Mouse (Mus musculus): ENCODE measurements around the gene Ckap2l.

Gene Ckap2l

DNA sequence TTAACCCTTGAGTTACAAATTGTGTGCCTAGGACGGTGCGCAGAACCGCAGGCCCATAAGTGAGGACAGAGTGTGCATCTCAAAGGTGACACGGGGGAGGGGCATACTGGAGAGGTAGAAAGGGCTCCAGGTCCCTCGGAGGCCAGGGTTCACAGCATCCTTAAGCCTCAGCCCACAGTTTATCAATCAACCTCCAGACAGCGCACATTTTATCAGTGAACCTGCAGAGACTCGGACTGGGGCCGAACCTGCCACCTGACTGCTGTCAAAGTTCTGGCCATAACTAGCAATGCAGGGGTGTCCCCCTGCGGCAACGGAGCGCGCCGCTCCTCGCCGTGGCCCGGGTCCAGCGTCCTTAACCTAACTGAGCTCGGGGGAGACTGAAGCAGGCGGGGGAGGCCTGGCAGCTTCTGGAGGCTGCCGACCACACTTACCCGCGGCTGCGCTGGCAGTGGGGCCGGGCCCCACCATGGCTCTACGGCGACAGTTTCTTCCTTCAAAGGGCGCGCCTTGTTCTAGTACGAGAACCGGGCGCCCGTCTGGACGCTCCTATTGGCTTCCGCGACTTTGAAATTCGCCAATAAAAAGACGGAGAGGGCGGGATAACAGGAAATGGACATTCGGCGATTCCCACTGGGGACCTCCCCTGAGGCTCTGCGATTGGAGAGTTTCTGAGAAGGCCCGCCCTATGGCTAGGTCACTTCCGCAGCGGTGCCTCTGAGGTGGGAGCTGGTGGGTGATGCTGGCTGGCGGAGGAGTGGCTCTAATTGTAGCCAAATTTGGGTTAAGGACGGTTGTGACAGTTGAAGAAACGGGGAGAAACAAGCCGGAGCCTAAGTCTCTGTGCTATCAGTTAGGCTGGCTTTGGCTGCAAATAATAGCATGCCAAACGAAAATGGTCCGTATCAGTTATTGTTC, at the start of gene Ckap2l:
Gene Ckap2l (minus strand): TSS at position 542 of the 918 bp plus-strand sequence.
- peak; percentile 95 for DNase-seq

DNA sequence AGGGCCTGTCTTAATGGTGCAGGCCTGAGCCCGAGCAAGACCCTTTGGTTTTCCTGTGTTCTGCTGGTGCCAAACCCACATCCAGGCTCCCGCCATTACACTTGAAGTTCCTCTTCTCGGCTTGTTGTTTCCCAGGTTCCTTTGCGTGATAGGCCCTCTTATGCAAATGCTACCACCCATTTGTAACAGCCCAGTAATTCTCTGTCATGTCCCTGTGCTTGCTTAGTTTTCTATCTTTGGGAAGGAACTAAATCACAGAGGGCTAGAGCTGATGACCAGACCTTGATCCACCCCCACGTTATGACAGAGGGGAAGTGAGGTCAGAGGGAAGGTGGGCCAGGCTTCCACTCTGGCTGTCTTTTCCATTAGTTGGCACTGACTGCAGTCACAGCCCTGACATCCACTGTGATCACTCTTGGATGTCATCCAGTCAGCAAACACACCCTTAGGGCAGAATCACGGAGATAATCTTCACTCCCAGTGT, 41.2 kb upstream of the Ckap2l start:
- DNase-seq: no peak

DNA sequence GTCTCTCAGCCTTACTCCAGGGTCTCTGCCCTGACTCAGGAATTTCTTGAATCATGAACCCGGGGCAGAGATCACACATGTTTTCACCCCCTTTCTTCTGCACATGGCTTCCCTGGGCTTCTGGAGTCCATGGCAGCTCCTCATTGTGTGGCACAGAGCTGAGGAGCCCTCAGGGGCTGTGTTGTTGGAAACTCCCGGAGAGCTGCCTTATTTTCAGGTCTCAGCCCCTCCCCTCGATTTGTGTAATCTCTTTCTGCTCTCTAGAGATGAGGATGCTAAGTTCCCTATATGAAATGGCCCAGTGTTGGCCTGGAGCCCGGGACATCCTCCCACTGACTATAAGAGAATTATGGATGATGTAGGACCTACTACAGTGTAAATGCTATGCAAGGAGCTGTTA, 36.5 kb upstream of the Ckap2l start:
- DNase-seq: no peak

DNA sequence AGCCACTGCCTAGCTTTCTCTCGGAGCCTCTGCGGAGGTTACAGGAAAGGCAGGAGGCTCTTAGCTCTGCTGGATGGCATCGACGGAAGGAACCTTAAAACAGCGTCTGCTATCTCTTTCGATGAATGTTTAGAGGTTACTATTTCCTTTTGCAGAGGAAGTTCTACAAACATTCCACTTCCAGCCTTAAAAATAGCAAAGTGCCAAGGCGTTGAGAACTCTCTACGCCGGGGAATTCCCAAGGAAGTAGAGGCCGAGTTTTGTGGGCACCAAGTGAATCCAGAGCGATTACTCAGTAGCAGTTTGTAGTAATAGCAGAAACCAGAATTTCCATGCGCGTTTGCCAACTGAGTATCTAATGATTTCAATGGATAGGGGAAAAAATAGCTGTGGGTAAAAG, 33.5 kb upstream of the Ckap2l start:
- no peak for DNase-seq

DNA sequence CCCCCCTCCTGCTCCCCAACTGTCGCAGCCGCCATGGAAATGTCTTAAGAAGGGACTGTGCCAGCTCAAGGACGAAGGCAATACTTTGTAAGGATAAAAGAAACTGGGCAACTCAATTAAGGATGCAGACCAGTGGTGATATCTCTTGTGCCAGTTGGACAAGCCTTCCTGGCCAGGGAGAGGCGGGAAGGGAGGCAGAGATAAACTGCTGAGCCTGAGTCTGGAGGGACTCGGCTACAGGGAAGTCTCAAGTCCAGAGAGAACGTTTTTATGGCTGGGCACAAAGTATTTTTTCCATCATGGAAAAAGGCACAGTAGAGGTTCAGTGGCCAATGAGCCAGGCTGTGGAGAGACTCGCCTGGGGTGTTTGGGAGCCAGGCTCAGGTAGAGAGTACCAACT, 33.0 kb upstream of the Ckap2l start:
- no peak for DNase-seq

DNA sequence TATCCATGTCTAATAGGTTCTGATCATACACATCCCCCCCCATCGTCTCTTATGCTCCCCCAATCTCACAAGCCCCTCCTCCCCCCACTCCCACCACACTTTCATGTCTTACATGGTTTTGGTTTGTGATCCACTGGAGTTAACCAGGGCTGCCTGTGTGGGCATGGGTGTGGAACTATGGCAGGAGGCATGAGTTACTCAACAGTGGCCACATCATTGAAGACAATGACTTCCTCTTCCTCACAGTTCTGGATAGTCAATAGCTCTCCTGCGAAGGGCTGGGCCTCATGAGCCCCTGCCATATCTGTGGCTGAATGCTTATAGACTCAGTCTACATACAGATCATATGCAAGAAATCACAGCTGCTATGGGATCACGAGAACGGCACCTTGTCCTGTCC, 31.2 kb upstream of the Ckap2l start:
- no peak for DNase-seq

DNA sequence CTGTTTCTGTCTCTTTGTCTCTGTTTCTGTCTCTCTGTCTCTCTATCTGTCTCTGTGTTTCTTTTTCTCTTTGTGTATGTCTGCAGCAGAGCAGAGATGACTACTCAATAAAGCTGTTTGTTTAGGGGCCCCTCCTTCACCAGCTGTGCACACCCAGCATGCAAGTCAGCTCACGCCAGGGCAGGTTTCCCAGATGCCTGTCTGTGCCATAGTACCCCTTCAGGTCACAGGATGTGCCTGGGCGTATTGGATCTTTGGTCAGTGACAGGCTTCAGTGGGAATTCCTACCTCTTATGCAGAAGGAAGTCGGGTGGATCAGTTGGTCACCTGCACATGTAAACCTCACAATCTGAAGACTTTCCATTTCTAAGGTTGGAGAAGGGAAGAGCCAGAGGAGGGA, 27.2 kb upstream of the Ckap2l start:
- DNase-seq: no peak

DNA sequence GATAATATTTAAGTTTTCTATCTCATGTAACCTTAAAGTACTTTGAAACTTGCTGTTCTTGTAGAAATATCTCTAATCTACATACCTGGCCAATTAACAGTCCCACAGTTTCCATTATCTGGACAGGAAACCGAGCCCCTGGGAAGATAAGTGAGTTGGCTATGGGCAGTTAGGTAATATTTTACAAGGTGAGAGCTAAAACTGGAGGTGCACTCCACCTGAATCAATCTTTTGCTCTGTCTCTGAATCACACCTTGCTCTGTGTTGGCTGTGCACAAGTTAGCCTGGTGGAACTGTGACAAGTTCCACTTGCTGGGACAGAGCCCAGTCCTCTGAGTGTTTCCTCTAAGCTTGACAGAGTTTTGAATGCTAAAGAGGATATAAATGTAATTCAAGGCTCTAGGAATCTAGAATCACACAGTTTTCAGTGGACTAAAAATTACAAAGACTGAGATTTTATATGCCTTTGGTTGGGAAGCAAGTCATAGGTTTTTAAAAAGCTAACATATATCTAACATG, 25.2 kb upstream of the Ckap2l start:
- no peak for DNase-seq

DNA sequence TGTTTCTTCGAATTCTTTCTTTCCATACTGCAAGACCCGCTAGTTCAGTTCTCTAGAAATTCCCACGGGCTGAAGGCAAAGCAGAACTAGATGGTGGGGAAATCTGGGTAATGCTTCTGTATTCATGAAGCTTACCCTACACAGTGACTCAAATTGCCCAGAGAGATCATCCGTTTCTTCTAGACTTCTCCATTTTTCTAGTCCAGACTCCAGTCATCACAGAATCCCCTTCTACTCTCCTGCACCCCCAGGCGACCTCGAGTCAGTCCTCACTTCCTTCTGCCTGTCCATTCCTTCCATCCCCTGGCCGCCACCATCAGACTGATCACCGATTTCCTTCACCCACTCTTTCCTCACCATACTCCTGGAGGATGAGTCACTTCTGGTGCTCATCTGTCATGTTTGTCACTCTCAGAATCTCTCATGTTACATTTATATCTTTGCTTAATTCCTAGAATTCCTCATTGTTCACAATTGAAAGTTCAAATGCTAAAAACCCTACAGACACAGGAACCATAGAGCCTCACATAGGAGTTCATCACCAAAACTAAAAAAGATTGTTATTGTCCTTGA, 23.1 kb upstream of the Ckap2l start:
- no peak for DNase-seq

DNA sequence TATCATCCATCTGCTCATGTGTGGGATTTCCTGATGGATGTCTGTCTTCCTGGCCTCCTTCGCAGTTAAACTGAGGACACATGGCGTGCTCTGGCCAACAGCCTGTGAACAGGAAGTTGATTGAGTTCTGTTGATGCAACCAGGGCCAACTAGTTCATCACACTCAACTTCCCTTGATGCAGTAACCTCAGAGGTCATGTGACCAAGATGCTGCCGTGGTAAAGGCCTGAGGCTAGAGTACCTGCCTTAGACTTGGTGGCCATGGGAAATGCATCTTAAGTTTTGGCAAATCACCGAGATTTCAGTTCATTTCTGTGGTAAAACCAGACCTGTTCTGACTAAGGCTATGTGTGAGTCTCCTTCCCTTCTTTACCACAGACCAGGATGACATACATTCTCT, 18.8 kb upstream of the Ckap2l start:
- DNase-seq: no peak

DNA sequence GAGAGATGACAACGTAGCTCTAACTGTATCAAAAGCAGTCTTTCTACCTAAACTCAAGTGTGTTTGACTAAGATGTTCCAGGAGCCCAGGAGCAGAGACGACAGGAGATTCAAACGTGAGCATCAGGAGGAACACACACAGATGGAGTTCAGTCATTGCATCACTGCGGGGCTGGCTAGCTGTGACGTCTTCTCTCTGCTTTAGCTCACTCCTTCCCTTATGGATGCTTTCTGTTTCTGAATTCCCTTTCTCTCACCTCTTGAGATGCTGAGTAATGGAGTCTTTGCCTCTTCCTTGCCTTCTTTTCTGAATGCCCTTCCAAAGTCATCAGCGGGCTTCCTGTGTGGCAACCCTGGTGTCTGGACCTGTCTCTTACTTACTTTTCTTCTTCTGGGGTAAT, 17.9 kb upstream of the Ckap2l start:
- DNase-seq: no peak

DNA sequence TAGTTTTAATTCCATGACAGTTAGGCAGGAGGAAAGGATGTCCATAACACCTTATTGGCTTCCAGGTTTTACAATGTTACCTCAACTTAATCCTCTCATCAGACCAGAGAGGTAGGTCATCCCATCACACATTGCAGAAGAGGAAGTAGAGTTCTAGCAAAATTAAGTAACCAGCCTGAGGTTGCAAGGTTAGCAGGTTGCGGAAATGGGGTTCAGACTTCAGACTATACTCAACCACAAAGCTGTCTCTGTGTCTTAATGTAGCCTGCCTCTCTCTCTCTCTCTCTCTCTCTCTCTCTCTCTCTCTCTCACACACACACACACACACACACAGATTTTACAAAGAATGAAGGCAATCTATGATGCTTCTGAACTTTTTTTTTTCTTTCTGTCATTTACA, 16.9 kb upstream of the Ckap2l start:
- DNase-seq: no peak

DNA sequence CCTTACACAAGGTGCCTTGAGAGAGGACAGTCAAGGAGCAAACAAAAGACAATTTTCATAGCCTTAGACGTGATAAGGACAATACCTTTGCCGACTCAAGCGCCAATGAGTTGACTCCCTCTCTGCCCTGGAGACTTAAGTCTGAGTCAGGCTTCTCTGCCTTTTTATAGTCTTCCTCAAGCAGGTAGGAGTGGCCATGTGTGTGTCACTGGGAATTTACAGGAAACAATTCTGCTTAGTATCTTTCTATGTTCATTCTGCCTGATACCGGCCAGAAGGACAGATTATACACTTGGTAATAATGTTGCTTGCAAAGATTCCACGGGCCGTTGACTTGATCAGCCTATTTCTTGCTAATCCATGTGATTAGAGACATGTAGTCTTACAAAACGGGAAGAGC, 12.8 kb upstream of the Ckap2l start, which contains the start of gene Il1a:
Gene Il1a (minus strand): TSS at position 137 of the 400 bp plus-strand sequence.
- no peak for DNase-seq

DNA sequence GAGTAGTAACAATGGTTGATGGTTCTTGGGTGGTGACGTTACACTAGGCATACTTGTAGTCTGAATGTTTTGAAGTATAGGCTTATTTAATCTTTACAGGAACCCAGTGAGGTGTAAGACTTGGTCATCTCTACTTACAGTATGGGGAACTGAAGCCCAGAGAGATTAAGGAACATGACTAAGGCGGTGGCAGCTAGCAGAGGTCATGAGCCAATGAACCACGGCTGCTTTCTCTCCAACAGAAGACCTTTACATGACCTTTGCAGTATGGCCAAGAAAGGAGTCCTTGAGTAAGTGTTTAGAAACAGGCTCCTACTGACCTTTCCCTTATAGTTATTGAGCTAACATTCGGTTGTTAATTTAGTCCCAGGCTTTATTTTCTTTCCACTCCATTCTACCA, 9.0 kb upstream of the Ckap2l start:
- DNase-seq: no peak

DNA sequence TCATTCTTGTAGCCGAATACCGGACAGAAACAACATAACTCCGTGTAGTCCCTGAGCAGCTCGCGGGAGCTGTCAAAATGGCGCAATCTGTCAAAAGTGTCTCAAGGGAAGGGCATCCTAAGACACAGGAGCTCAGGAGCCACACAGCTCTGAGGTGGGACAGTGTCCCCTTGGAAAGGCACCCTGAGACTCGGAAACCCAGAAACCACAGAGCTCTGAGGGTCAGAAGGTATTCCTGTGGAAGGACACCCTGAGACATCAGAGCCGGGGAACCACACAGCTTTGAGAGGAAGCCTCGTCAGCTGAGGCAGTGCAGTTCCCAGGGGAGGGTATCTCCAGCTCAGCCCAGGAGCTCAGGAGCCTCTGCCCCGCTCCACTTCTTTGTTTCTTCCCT, 574 bp upstream of the Ckap2l start:
- no peak for DNase-seq

DNA sequence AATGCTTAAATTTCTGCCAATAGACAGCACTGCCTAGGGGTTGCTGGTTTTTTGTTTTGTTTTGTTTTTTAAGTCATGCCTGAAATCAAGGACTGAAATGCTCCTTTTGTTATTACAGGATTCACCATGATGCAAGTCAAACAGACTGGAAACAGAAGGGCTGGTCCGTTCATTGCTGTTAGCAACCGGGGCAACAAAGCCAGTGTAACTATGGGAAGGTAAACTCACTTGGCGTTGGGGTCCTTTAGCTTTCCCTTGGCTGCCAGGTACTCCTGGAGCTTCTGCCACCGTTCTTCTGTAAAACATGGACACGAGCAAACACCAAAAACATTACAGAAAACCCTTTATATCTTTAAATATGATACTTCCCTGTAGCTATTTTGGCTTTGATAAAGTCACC, 926 bp downstream of the Ckap2l start:
- no peak for DNase-seq

DNA sequence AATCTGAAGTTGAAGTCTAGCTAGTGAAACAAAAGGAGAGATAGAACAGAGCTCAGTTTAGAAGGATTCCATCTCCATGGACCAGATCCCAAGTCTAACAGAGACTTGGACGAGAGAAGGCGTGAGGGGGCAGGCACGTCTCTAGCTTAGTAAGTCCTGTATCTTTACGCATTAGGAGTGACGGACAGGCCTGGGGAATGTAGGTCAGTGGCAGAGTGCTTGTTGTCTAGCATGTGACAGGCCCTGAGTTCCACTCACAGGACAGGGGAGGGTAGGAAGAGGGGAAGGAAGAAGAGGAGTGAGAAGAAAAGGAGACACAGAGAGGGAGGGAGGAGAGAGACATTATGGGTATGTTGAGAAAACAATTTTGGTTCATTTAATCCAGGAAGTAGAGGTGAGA, 1.9 kb downstream of the Ckap2l start:
- DNase-seq: no peak

DNA sequence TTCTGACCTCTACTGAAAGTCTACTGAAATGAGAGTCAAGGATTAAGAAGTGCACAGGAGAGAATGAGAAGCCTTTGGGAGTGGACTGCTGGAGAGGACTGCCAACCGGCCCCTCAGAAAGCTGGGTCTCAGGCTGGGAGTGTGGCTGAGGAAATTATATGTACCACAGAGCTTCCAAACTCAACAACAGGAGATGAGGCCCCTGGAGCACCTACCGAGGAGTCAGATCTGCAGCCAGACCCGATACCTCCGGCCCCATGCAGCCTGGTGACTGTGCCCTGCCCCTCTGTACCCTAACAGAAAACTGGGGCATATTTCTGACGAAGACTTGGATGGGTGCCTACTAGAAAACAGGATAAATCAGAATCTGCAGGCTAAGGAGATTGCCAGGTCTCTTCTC, 23.2 kb downstream of the Ckap2l start:
- DNase-seq: no peak

DNA sequence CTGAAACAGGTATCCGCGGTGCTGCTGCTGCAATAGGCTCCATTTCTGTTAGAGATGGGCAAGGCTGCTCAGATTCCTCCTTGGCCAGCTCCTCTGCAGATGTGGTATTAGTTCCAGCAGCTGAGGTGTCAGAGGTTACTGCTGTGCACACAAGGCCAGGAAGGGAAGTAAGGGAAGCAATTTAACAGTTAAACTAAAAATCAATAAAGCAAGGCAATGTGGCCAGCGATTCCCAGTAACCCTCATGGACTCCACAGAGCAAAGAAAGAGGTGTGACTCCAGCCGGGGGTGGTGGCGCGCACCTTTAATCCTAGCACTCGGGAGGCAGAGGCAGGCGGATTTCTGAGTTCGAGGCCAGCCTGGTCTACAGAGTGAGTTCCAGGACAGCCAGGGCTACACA, 26.4 kb downstream of the Ckap2l start:
- DNase-seq: no peak

DNA sequence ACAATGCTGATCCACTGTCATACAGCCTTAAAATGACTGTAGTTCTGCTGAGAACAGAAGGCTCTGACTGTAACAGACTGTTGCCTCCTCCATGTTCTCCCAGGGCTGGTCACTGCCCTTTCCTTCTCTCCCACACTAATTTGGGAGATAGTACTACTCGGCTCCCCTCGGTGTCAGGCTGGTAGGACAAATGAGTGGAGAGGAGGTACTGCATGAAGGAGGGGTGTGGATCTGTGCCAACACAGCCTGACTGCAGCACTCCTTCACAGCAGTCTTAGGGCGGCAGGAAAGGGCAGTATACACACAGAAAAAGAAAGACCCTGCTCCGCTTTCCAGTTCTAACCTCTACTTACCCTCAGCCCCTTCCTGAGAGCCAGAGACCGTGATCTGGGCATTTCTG, 27.0 kb downstream of the Ckap2l start:
- DNase-seq: no peak

DNA sequence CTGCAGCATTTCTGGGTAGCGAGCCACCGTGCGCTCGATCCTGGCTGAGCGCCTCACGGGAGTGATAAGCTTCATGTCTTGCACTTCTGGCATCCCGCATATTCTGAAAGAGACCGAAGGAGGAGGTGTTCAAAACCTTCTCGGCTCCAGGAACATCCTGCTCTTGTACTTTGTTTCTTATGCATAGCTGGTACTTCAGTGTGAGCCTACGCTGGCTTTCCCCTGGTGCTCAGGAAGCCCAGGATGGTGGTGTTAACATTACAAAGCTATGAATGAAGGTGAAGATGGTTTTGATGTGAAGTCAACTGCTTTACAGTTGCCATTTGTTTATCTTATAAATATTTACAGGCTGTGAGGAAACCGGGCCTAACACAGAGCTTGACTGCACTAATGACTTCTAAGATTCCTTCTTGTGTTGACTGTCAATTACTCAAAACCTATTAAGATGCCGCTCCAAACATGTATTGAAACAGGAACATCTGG, 27.8 kb downstream of the Ckap2l start:
- no peak for DNase-seq

DNA sequence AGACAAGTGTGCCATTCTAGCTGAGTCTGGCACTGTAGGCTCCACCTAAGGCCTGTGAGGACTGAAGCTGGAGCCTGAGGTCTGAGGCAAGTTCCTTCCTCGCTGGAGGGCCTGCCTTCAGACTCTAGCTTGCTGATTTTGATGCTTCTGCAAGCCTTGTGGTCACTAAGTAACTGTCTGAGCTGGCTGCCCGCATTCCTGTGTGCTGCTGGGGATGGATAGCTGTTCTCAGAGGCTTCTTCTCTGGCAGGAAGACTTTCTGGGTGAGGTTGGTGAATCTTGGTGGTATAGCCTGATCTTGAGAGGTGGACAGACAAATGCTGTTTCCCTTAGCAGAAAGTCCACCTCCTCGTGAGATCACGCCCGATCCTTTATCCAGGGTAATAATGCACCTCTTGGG, 29.3 kb downstream of the Ckap2l start:
- no peak for DNase-seq

DNA sequence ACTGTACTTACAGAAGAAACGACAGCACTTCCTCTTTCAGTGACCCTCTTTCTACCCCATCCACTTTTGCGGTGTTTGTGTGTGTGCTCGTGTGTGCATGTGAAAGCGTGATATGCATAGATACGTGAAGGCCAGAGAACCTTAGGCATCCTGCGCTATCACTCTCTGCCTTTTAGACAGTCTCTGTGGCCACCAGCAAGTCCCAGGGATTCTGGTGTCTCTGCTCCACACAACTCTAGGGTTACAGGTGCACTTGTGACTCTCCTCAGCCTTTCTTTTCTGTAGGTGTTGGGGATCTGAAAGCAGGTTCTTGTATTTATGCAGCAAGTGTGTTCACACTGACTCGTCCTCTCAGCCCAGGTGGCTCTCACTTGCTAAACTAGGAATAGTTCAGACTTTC, 31.7 kb downstream of the Ckap2l start:
- no peak for DNase-seq

DNA sequence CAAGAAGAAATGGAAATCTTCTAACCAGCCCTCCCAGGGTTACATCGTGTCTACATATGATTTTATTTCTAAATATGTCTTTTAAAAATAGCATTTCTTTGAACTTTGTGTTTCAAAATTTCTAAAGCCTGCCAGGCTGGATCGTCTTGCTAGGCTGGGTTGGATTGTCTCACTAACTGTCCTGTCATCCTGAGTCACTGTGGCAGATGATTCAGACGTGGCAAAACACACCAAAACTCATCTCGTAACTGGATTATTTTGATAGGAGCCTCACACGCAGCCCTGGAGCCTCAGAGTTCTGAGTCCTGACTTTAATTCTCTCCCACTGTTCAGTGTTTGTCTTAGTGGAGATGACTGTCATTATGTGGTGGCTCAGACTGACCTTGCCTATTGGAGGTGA, 33.9 kb downstream of the Ckap2l start:
- DNase-seq: no peak

Measured in kidney, adult 18-20 months (tissue).